Mouse (Mus musculus) G1E (cell line): ENCODE measurements around the gene Ntmt1. TPM values are rescaled to one million over a fixed set of nuclear protein-coding genes. Genes with fewer than 3 reads are reported as not detected.

Experiments
- ATAC-seq: 2 replicates; pipeline ENCODE4 v1.8.0; 2016; ENCODE audit warnings: mild to moderate bottlenecking; ENCODE audit not compliant: insufficient number of reproducible peaks, poor library complexity, low FRiP score, severe bottlenecking; ENCODE audit errors: extremely low read depth
- DNase-seq: peaks from one replicate; pipeline ENCODE4 v3.0.0; 2012; ENCODE audit warnings: low spot score
- H3K27me3 ChIP-seq: 2 replicates; pipeline ENCODE4 v1.6.1; 2012; ENCODE audit warnings: mild to moderate bottlenecking, low read length, inconsistent platforms; ENCODE audit not compliant: insufficient read depth
- H3K36me3 ChIP-seq: replicated peaks from 2 replicates; pipeline ENCODE3; 2012; ENCODE audit warnings: mild to moderate bottlenecking, inconsistent platforms
- H3K4me1 ChIP-seq: 2 replicates; pipeline ENCODE4 v1.6.1; 2012; ENCODE audit warnings: low read depth, low read length, inconsistent platforms, mixed read lengths; ENCODE audit not compliant: insufficient read depth
- H3K4me3 ChIP-seq: 2 replicates; pipeline ENCODE4 v1.5.1; 2012; ENCODE audit warnings: low read depth, mild to moderate bottlenecking, inconsistent platforms, low read length, moderate library complexity, mixed read lengths
- H3K9me3 ChIP-seq: replicated peaks from 2 replicates; pipeline ENCODE4 v1.6.1; 2012; ENCODE audit warnings: inconsistent platforms
- CTCF ChIP-seq: IDR thresholded peaks from 2 replicates; pipeline ENCODE4 v1.5.1; 2012; ENCODE audit warnings: low read depth, low read length, inconsistent platforms, mixed read lengths
- GATA1 ChIP-seq: IDR thresholded peaks from 2 replicates; pipeline ENCODE4 v1.6.1; 2012; ENCODE audit warnings: borderline replicate concordance, low read length, inconsistent platforms, mixed read lengths
- GATA2 ChIP-seq: IDR thresholded peaks from 2 replicates; pipeline ENCODE4 v1.6.1; 2012; ENCODE audit warnings: low read depth, low read length, inconsistent platforms, borderline replicate concordance
- POLR2AphosphoS5 ChIP-seq: IDR thresholded peaks from 2 replicates; pipeline ENCODE4 v1.6.1; 2012; ENCODE audit warnings: low read depth, low read length, inconsistent platforms; ENCODE audit not compliant: insufficient replicate concordance
- TAL1 ChIP-seq: conservative IDR thresholded peaks from 2 replicates; pipeline ENCODE4 v1.6.1; 2012; ENCODE audit warnings: low read depth, low read length, inconsistent platforms, mixed read lengths
- polyA plus RNA-seq: library from polyadenylated mRNA; stranded (reverse); fragments of >175 nt; gene quantifications from 2 replicates; pipeline ENCODE4 v1.2.3, GENCODE M21; 2012
- total RNA-seq, 2 experiments: library from RNA; stranded (forward) in 1 of 2; stranded (reverse) in 1 of 2; fragments of 200-1000 nt in 1 of 2; fragments of >200 nt in 1 of 2; fragmentation: Nextera tagmentation in 1 of 2; gene quantifications; 2 replicates each; pipeline ENCODE4 v1.2.3; 2014 to 2017

Ntmt1 gene
- total RNA-seq (2014; fragmentation: Nextera tagmentation) (27.5 and 29.4 TPM in 2 replicates), total RNA-seq (2017) (18.9 and 26.0 TPM in 2 replicates), polyA plus RNA-seq (66.9 and 69.6 TPM in 2 replicates)

GRCm38 (mm10) chr2:30807648-30808295 lies at the start of gene Ntmt1:
Ntmt1 (plus strand) TSS chr2:30807826.
- no peak for TF ChIP-seq CTCF
- TF ChIP-seq TAL1, result no peak
- no peak for TF ChIP-seq POLR2AphosphoS5
- TF ChIP-seq GATA1, result no peak
- TF ChIP-seq GATA2, result no peak

GRCm38 (mm10) chr2:30758341-30759087 lies 49.1 kb upstream of the Ntmt1 start:
- no peak for DNase-seq
- TF ChIP-seq GATA1 (no peak), POLR2AphosphoS5 (no peak), CTCF (no peak), TAL1 (no peak)

More at GRCm38 (mm10) chr2:30807648-30808295, at the start of gene Ntmt1:
- DNase-seq, result peak; percentile 99
- peaks cover 34% of the 10 kb centered on the region for H3K36me3 ChIP-seq
- H3K9me3 ChIP-seq, result 0 out of 2 replicates have a peak, but pooled peaks cover under 1% of the 10 kb centered on the region
- H3K4me3 ChIP-seq, result peak within 1 kb of the TSS; percentile 95
- ATAC-seq, result peak; percentile 97
- H3K4me1 ChIP-seq, result peaks cover 54% of the 10 kb centered on the region
- peaks cover 21% of the 10 kb centered on the region for H3K27me3 ChIP-seq

GRCm38 (mm10) chr2:30759088-30759374 lies 48.6 kb upstream of the Ntmt1 start:
- H3K4me3 ChIP-seq, result no peak overlapping the region
- DNase-seq, result no peak
- peaks cover 58% of the 10 kb centered on the region for H3K27me3 ChIP-seq
- no peak for ATAC-seq
- H3K4me1 ChIP-seq, result peaks cover 3% of the 10 kb centered on the region; the same call in 1 of the 2 replicates
- peaks cover 6% of the 10 kb centered on the region for H3K9me3 ChIP-seq
- no peak for TF ChIP-seq GATA2
- no peak for TF ChIP-seq GATA1
- TF ChIP-seq CTCF, result no peak
- no peak for TF ChIP-seq TAL1
- no peak for TF ChIP-seq POLR2AphosphoS5
- no peaks in the 10 kb centered on the region for H3K36me3 ChIP-seq

More at GRCm38 (mm10) chr2:30758341-30759087, 49.1 kb upstream of the Ntmt1 start:
- H3K36me3 ChIP-seq, result no peaks in the 10 kb centered on the region
- peaks cover 6% of the 10 kb centered on the region for H3K9me3 ChIP-seq
- H3K27me3 ChIP-seq, result peaks cover 62% of the 10 kb centered on the region
- ATAC-seq, result no peak
- no peak overlapping the region for H3K4me3 ChIP-seq
- peaks cover 3% of the 10 kb centered on the region; the same call in 1 of the 2 replicates for H3K4me1 ChIP-seq

- Histone ChIP-seq H3K36me3 (no peaks in the 10 kb centered on the region), H3K4me1 (peaks cover 3% of the 10 kb centered on the region; the same call in 1 of the 2 replicates), H3K4me3 (no peak overlapping the region), H3K9me3 (peaks cover 6% of the 10 kb centered on the region), H3K27me3 (peaks cover 55% of the 10 kb centered on the region)
- no peak for DNase-seq
- TF ChIP-seq TAL1, result no peak
- no peak for TF ChIP-seq CTCF
- no peak for TF ChIP-seq GATA2
- TF ChIP-seq POLR2AphosphoS5, result no peak
- TF ChIP-seq GATA1, result no peak
- ATAC-seq, result no peak
These were observed 48.2 kb upstream of the Ntmt1 start for GRCm38 (mm10) chr2:30759442-30759841.

- Histone ChIP-seq H3K9me3 (peaks cover 8% of the 10 kb centered on the region), H3K4me1 (peaks cover 5% of the 10 kb centered on the region), H3K4me3 (no peak overlapping the region), H3K36me3 (no peaks in the 10 kb centered on the region), H3K27me3 (peaks cover 51% of the 10 kb centered on the region)
- TF ChIP-seq CTCF (no peak), GATA2 (no peak), TAL1 (no peak), GATA1 (no peak), POLR2AphosphoS5 (no peak)
- DNase-seq (no peak), ATAC-seq (no peak)
These were observed 47.6 kb upstream of the Ntmt1 start for GRCm38 (mm10) chr2:30759858-30760547.

- H3K9me3 ChIP-seq, result peaks cover 11% of the 10 kb centered on the region
- H3K4me1 ChIP-seq, result peaks cover 11% of the 10 kb centered on the region
- H3K27me3 ChIP-seq, result peaks cover 47% of the 10 kb centered on the region
- H3K36me3 ChIP-seq, result no peaks in the 10 kb centered on the region
- ATAC-seq, result no peak
- no peak overlapping the region for H3K4me3 ChIP-seq
- TF ChIP-seq GATA2, result no peak
- DNase-seq, result no peak
These were observed 46.9 kb upstream of the Ntmt1 start for GRCm38 (mm10) chr2:30760706-30761105.
